Mouse (Mus musculus) forebrain, embryonic 12.5 days (tissue): Measurements from ENCODE around the gene Prickle1. TPM values are rescaled to one million over a fixed set of nuclear protein-coding genes. Genes with fewer than 3 reads are reported as not detected.

Experiments
- ATAC-seq: fragments of 200-750 bp; cut with Nextera tagmentation; 2 replicates; pipeline ENCODE4 v1.8.0; 2017; ENCODE audit warnings: moderate TSS enrichment; ENCODE audit not compliant: low FRiP score
- H3K27ac ChIP-seq: fragments of 300-500 bp; sonication (generic); 2 replicates; pipeline ENCODE4 v1.5.1; 2016; ENCODE audit warnings: mild to moderate bottlenecking
- H3K27me3 ChIP-seq: fragments of 300-500 bp; sonication (generic); 2 replicates; pipeline ENCODE4 v1.6.1; 2016; ENCODE audit warnings: mild to moderate bottlenecking
- H3K36me3 ChIP-seq: fragments of 300-500 bp; sonication (generic); replicated peaks from 2 replicates; pipeline ENCODE4 v1.6.1; 2016; ENCODE audit warnings: mild to moderate bottlenecking
- H3K4me1 ChIP-seq: fragments of 300-500 bp; sonication (generic); 2 replicates; pipeline ENCODE4 v1.6.1; 2016
- H3K4me2 ChIP-seq: fragments of 300-500 bp; sonication (generic); 2 replicates; pipeline ENCODE4 v1.6.1; 2016; ENCODE audit warnings: mild to moderate bottlenecking, moderate library complexity
- H3K4me3 ChIP-seq: fragments of 300-500 bp; sonication (generic); replicated peaks from 2 replicates; pipeline ENCODE4 v1.5.1; 2016; ENCODE audit warnings: mild to moderate bottlenecking
- H3K9ac ChIP-seq: fragments of 300-500 bp; sonication (generic); 2 replicates; pipeline ENCODE4 v1.6.1; 2016; ENCODE audit warnings: mild to moderate bottlenecking
- H3K9me3 ChIP-seq: fragments of 300-500 bp; sonication (generic); 2 replicates; pipeline ENCODE4 v1.6.1; 2016
- WGBS: fragments of 180-500 bp; shearing (Covaris S2); methylation state at CpG from one replicate; pipeline ENCODE4 v1.1.7; 2016; 5-methylcytosine and 5-hydroxymethylcytosine counted together
- polyA plus RNA-seq: library from polyadenylated mRNA; unstranded; fragments of >200 nt; fragmentation: Nextera tagmentation; extraction: Ambion mirVana; gene quantifications from 2 replicates; pipeline ENCODE4 v1.2.1, GENCODE M21; 2016

Gene Prickle1
- polyA plus RNA-seq, 1 experiment from 2014 or later = 11.0 TPM

DNA sequence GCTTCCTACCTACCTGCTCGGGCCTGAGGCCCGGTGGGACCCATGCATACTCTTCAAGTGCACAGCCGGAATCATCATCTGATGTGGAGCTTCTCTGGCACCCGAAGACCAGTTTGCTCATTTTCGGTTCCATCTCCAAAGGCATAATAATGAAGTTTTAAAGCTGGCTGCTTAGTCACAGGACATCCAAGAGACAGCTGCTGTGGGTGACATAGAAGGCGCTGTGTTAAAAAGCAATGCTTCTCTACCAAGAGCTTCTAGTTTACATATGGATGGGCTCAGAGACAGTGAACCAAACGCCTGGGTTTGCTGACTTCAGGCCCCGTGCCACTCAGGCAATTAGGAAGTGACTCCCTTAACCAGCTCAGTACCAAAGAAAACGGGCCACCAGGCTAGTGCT is 83.3 kb downstream of the Prickle1 start:
- Histone ChIP-seq H3K36me3 (no peaks in the 10 kb centered on the region), H3K4me1 (peaks cover 25% of the 10 kb centered on the region), H3K4me3 (no peak overlapping the region), H3K4me2 (no peak overlapping the region), H3K9ac (no peak overlapping the region), H3K27ac (no peak overlapping the region), H3K27me3 (peaks cover 28% of the 10 kb centered on the region), H3K9me3 (no peaks in the 10 kb centered on the region)
- no peak for ATAC-seq
- WGBS = 39% methylated on average over 9 of the region's 9 CpGs

DNA sequence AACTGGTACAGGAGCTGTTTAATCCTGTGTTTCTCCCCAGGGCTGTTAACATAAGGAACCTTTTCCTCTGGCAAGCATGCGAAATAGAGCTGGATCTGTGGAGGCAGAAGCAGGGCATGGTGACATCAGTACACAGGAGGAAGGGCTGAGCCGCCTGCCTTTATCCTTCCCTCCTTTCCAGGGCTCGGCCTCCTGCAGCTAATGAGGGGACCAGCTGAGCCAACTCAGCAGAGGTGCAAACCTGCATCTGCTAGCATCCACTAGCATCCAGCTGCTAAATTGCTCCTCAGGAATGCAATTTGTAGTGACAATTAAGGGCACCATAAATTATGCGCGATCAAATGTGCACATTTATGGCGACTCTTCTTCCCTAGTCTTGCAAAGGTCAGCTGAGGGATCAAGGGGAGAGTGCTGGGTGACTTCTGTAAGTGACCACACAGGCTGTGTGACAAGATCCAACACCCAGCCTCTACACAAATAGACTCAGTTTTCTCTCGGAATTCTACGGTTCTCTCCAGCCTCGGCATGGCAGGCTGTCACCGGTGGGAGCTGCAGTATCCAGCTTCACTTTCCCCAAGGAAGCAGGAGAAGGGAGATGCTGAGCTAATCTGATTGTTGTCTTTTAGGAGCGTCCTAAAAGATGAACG is 84.9 kb downstream of the Prickle1 start:
- Histone ChIP-seq H3K9me3 (no peaks in the 10 kb centered on the region), H3K36me3 (no peaks in the 10 kb centered on the region), H3K4me1 (peaks cover 25% of the 10 kb centered on the region), H3K27me3 (peaks cover 17% of the 10 kb centered on the region), H3K4me2 (0 out of 2 replicates have a peak overlapping the region, but pooled peaks have one; percentile 10), H3K4me3 (no peak overlapping the region), H3K9ac (0 out of 2 replicates have a peak overlapping the region, but pooled peaks have one; percentile 21), H3K27ac (peak overlapping the region; percentile 66; the same call in 1 of the 2 replicates)
- WGBS = 19% methylated on average over 12 of the region's 12 CpGs
- peak; percentile 81; the same call in 1 of the 2 replicates for ATAC-seq

DNA sequence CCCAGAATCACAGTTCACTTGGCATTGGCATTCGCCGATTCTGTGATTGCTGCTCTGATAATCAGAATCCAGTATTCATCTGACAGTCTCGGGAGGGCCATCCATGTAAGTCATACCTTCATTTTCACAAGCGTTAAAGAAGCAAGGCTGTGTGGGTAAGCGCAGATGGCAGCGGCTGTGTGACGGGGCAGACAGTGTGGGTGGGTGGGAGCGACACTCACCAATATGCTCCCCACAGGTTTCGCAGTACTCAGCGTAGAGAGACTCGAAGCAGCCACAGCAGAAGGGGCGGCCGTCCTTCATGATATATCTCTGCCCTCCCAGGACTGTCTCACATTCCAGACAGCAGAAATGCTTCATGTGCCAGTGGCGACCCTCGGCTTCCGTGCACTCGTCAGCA is 90.9 kb downstream of the Prickle1 start:
- no peak overlapping the region for H3K4me3 ChIP-seq
- H3K9me3 ChIP-seq = no peaks in the 10 kb centered on the region
- no peaks in the 10 kb centered on the region for H3K27me3 ChIP-seq
- no peak overlapping the region for H3K4me2 ChIP-seq
- H3K27ac ChIP-seq = no peak overlapping the region
- H3K36me3 ChIP-seq = peaks cover 24% of the 10 kb centered on the region
- ATAC-seq = no peak
- H3K9ac ChIP-seq = no peak overlapping the region
- 95% methylated on average over 17 of the region's 17 CpGs for WGBS
- H3K4me1 ChIP-seq = no peaks in the 10 kb centered on the region

DNA sequence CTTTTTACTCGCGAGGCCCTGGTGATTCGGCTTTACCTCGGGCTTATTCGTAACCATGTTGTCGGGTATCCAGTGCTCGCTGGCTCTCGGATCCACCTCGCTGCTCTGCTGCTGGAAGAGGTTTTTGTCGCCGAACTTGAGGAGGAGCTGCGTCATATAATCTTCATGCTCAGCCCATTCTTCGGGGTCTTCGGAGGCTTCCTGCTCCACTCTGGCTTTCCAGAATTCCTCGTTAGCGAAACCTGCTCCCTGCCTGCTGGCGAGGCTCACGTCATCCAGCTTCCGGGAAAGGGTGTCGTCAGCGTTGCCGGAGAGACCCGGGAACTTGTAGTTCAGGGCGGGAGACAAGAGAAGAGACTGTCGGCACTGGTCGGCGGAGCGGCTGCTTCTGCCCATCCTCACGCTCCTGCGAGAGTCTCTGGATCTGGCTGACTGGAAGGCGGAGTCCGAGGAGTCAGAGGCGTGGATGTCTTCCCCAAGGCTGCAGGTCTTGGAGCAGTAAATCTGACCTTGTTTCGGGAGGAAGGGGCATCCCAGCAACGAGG is 92.4 kb downstream of the Prickle1 start:
- 93% methylated on average over 35 of the region's 35 CpGs for WGBS
- H3K9me3 ChIP-seq = no peaks in the 10 kb centered on the region
- no peak overlapping the region for H3K27ac ChIP-seq
- peaks cover 25% of the 10 kb centered on the region for H3K36me3 ChIP-seq
- H3K4me1 ChIP-seq = no peaks in the 10 kb centered on the region
- no peak for ATAC-seq
- H3K4me2 ChIP-seq = no peak overlapping the region
- H3K9ac ChIP-seq = no peak overlapping the region
- no peaks in the 10 kb centered on the region for H3K27me3 ChIP-seq
- no peak overlapping the region for H3K4me3 ChIP-seq

DNA sequence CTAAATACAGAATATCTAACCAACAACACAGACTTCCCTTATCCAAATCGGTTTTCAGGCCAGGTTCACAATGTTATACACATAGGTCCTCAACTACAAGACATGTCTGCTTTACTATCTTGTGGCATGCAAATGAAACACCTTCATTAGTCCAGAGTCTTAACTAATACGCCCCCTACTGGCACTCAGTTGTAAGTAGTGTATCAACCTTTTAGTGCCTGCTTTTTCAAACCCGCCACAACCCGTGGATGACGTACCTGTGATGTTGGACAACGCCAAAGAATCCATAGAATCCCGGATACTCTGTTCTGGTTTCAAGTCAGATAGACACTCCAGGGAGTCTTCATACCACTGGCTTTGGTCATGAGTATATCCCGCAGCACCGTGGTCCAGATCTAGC is 93.0 kb downstream of the Prickle1 start:
- 95% methylated on average over 9 of the region's 9 CpGs for WGBS
- H3K9ac ChIP-seq = no peak overlapping the region
- no peaks in the 10 kb centered on the region for H3K27me3 ChIP-seq
- H3K4me3 ChIP-seq = no peak overlapping the region
- H3K4me2 ChIP-seq = no peak overlapping the region
- H3K36me3 ChIP-seq = peaks cover 31% of the 10 kb centered on the region
- no peak for ATAC-seq
- no peak overlapping the region for H3K27ac ChIP-seq
- H3K9me3 ChIP-seq = no peaks in the 10 kb centered on the region
- H3K4me1 ChIP-seq = no peaks in the 10 kb centered on the region

DNA sequence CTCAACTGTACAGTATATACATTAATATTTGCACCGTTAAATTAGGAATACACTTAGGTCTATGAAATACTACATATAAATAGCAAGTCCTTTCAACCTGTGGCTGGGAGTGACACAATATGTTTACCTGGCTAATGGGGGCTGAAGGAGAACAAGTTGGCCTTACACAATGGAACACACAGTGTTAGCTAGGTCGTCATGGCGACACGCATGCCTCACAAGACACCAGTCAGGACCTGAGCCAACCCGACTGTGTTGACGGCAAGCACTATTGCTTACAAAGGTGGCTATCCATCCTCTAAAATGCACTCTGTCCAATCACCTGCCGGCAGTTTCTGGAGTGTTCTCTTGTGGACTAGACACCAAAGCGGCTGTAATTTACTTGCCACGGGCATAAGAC is 95.8 kb downstream of the Prickle1 start:
- H3K27me3 ChIP-seq = no peaks in the 10 kb centered on the region
- peaks cover 33% of the 10 kb centered on the region for H3K36me3 ChIP-seq
- no peaks in the 10 kb centered on the region for H3K4me1 ChIP-seq
- no peak overlapping the region for H3K27ac ChIP-seq
- H3K9ac ChIP-seq = no peak overlapping the region
- 74% methylated on average over 9 of the region's 9 CpGs for WGBS
- H3K4me3 ChIP-seq = no peak overlapping the region
- no peaks in the 10 kb centered on the region for H3K9me3 ChIP-seq
- ATAC-seq = no peak
- no peak overlapping the region for H3K4me2 ChIP-seq

DNA sequence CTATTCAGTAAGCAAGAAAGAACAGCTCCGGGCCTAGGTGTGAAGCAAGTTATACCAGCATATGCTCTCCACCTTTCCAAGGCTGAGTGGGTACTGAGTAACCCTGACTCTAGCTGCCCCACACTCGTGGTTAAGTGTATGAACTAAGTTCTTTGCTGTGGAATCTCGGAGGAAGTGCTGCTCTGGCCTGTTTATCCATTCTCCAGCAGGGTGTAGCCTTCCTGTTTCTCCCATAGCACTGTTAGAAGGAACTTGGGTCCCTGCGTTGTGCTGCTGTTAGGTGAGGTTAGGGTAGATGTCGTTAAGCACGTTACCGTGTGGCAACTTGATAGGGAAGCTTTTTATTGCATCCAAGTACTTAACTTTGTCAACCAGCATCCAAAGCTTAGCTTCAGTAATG is 101.0 kb downstream of the Prickle1 start:
- no peaks in the 10 kb centered on the region for H3K4me1 ChIP-seq
- H3K27me3 ChIP-seq = no peaks in the 10 kb centered on the region
- 0 out of 2 replicates have a peak, but pooled peaks cover 12% of the 10 kb centered on the region for H3K36me3 ChIP-seq
- no peak overlapping the region for H3K27ac ChIP-seq
- no peak overlapping the region for H3K9ac ChIP-seq
- H3K9me3 ChIP-seq = no peaks in the 10 kb centered on the region
- no peak overlapping the region for H3K4me2 ChIP-seq
- 89% methylated on average over 7 of the region's 7 CpGs for WGBS
- no peak for ATAC-seq
- no peak overlapping the region for H3K4me3 ChIP-seq

DNA sequence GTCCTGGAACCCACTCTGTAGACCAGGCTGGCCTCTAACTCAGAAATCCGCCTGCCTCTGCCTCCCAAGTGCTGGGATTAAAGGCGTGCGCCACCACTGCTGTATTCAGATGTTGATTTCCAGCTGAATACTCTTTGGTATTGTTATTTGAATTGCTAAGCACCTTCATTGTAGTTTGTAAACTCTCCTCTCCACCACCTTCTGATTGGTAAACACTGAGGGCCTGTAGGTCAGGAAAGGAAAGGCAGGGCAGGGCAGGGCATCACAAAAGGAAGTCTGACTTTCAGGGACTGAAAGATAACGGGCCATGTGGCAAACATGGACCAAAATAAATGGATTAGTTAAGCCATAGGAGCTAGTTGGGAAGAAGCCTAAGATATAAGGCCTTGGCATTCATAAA is 106.1 kb downstream of the Prickle1 start:
- no peaks in the 10 kb centered on the region for H3K27me3 ChIP-seq
- H3K9ac ChIP-seq = no peak overlapping the region
- no peak overlapping the region for H3K4me2 ChIP-seq
- ATAC-seq = no peak
- H3K36me3 ChIP-seq = no peaks in the 10 kb centered on the region; the same call in 1 of the 2 replicates
- H3K4me3 ChIP-seq = no peak overlapping the region
- H3K9me3 ChIP-seq = no peaks in the 10 kb centered on the region
- no peaks in the 10 kb centered on the region for H3K4me1 ChIP-seq
- WGBS = 84% methylated on average over 4 of the region's 4 CpGs
- no peak overlapping the region for H3K27ac ChIP-seq

DNA sequence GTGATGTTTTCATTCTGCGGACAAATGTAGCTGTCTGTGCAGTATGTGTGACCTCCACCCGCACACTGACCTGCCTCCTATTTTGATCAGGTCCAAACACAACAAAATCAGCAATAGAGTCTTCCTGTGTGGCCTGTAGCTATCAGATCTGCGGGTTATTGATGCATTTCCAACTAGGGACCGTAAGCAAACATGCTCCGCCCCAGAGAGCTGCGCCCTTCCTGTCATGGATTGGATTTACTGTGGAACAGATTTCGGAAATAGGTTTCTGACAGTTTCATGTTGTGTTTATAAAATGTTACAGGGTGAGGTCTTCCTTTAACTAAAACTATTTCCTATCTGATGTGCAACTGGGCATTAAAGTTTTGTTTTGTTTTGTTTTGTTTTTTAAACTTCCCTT is 109.6 kb downstream of the Prickle1 start:
- Histone ChIP-seq H3K4me2 (no peak overlapping the region), H3K27ac (no peak overlapping the region), H3K9ac (no peak overlapping the region), H3K4me1 (no peaks in the 10 kb centered on the region), H3K27me3 (no peaks in the 10 kb centered on the region), H3K9me3 (no peaks in the 10 kb centered on the region), H3K4me3 (no peak overlapping the region), H3K36me3 (no peaks in the 10 kb centered on the region; the same call in 1 of the 2 replicates)
- no peak for ATAC-seq
- WGBS = 88% methylated on average over 7 of the region's 7 CpGs

DNA sequence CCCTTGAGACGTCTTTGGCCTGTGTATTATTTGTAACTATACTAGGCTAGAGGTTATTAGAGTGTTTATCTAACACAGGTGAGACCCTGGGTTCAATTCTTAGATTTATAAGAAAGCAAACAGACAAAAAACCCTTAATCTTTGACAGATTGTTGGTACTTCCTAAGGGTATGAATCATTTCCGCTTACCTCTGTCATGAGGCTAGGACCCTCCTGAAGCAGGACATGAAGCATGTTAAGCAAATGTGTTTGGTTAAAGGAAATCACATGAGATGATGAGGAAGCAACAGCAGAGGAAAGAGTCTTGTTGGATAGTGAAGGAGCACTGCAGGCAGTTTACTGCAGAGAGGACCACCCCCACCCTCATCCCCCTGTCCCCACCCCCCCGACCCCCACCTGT is 110.4 kb downstream of the Prickle1 start:
- H3K36me3 ChIP-seq = no peaks in the 10 kb centered on the region; the same call in 1 of the 2 replicates
- no peak overlapping the region for H3K9ac ChIP-seq
- H3K4me1 ChIP-seq = no peaks in the 10 kb centered on the region
- no peak overlapping the region for H3K27ac ChIP-seq
- H3K4me3 ChIP-seq = no peak overlapping the region
- H3K27me3 ChIP-seq = no peaks in the 10 kb centered on the region
- no peak for ATAC-seq
- H3K4me2 ChIP-seq = no peak overlapping the region
- 83% methylated on average over 3 of the region's 3 CpGs for WGBS
- no peaks in the 10 kb centered on the region for H3K9me3 ChIP-seq

DNA sequence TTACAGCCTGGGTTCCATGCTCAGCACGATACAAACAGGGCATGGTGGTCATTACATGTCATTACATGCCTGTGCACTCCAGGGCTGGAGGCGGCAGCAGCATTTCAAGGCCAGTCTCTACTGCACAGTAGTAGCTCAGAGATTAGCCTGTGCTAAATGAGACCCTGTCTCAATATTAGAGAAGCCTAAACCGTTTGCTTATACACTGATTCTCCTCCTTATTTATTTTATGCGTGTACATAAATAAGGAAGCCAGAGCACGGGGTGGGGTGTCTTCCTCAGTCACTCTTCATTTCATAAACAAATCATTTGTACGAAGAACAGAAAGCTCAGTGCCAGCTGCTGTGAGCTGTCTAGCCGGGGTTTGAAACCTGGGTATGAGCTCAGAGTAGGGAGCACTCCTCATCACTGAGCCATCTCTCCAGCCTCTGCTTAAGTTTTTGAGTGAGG is 111.4 kb downstream of the Prickle1 start:
- Histone ChIP-seq H3K4me2 (no peak overlapping the region), H3K36me3 (no peaks in the 10 kb centered on the region; the same call in 1 of the 2 replicates), H3K4me3 (no peak overlapping the region), H3K27ac (no peak overlapping the region), H3K9ac (no peak overlapping the region), H3K4me1 (peaks cover 3% of the 10 kb centered on the region), H3K27me3 (no peaks in the 10 kb centered on the region), H3K9me3 (no peaks in the 10 kb centered on the region)
- no peak for ATAC-seq
- 83% methylated on average over 7 of the region's 7 CpGs for WGBS

DNA sequence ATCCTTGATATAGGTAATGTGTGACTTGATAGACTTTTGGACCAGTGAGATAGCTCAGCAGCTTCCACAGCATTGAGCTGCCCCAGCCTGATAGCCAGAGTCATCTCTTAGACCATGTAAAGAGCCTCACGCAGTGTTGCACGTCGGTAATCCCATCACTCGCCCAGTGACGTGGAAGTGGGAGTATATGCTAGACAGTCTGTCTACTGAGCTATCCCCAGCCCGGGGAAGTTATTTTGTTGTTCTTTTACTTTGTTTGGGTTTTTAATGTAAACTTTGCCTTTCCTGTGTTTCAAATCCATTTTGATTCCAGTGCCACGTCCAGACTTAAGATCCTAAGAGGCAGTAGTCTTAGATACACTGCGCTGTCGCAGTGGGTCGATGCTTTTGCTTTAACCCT is 114.6 kb downstream of the Prickle1 start:
- H3K4me3 ChIP-seq = no peak overlapping the region
- no peaks in the 10 kb centered on the region for H3K9me3 ChIP-seq
- H3K36me3 ChIP-seq = no peaks in the 10 kb centered on the region
- 87% methylated on average over 10 of the region's 10 CpGs for WGBS
- no peak overlapping the region for H3K9ac ChIP-seq
- no peak for ATAC-seq
- no peak overlapping the region for H3K4me2 ChIP-seq
- H3K4me1 ChIP-seq = peaks cover 4% of the 10 kb centered on the region
- no peaks in the 10 kb centered on the region for H3K27me3 ChIP-seq
- H3K27ac ChIP-seq = no peak overlapping the region

DNA sequence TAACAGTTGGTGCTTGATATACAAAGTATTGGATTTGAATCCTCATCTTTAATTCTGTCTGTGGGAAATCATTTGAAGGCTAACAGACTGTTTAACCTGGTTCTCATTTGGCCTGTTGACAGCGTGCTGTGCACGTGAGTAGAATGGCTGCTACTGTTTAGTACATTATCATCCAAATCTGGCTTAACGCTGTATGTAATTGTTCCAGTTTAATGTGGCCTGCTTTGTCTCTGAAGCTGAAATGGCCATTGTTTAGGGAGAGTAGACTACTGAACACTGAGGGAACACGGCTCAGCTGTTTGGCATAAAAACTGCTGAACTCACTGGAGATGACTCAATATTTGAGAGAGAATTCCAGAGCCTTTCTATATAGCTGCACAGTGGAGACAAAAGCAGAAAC is 116.2 kb downstream of the Prickle1 start:
- Histone ChIP-seq H3K9ac (no peak overlapping the region), H3K4me3 (no peak overlapping the region), H3K36me3 (no peaks in the 10 kb centered on the region), H3K27me3 (no peaks in the 10 kb centered on the region), H3K4me1 (peaks cover 4% of the 10 kb centered on the region), H3K9me3 (no peaks in the 10 kb centered on the region), H3K4me2 (no peak overlapping the region), H3K27ac (no peak overlapping the region)
- 42% methylated on average over 4 of the region's 4 CpGs for WGBS
- ATAC-seq = no peak
